Mouse (Mus musculus): Measurements from ENCODE around the gene Dzip1. TPM values are rescaled to one million over a fixed set of nuclear protein-coding genes. Genes with fewer than 3 reads are reported as not detected.
A peak's percentile ranks its signal among the peaks of the same experiment; 100 is the strongest.

Dzip1 gene
- polyA plus RNA-seq, 1 experiment: 1.5 TPM

- H3K27ac ChIP-seq (replicated peaks; ENCODE audit: low read depth, low read length): no peak overlapping the region
- H3K4me1 ChIP-seq (ENCODE audit: control insufficient read depth, insufficient read depth, insufficient read length, low read length): 0 out of 2 replicates have a peak, but pooled peaks cover 4% of the 10 kb centered on the region
- no peak overlapping the region for H3K4me3 ChIP-seq (ENCODE audit: insufficient read depth, low read depth, low read length)
Measured at GRCm38 (mm10) chr14:118934686-118935085, 9.4 kb upstream of the Dzip1 start.

- Histone ChIP-seq H3K4me3 (ENCODE audit: insufficient read depth, low read depth, low read length) (no peak overlapping the region), H3K27ac (replicated peaks; ENCODE audit: low read depth, low read length) (no peak overlapping the region), H3K4me1 (ENCODE audit: control insufficient read depth, insufficient read depth, insufficient read length, low read length) (no peaks in the 10 kb centered on the region)
Measured at GRCm38 (mm10) chr14:118932956-118933355, 7.7 kb upstream of the Dzip1 start.

GRCm38 (mm10) chr14:118931181-118931580 lies 5.9 kb upstream of the Dzip1 start:
- Histone ChIP-seq H3K4me1 (ENCODE audit: control insufficient read depth, insufficient read depth, insufficient read length, low read length) (no peaks in the 10 kb centered on the region), H3K27ac (replicated peaks; ENCODE audit: low read depth, low read length) (no peak overlapping the region), H3K4me3 (ENCODE audit: insufficient read depth, low read depth, low read length) (no peak overlapping the region)

GRCm38 (mm10) chr14:118930777-118931176 lies 5.5 kb upstream of the Dzip1 start:
- Histone ChIP-seq H3K4me1 (ENCODE audit: control insufficient read depth, insufficient read depth, insufficient read length, low read length) (no peaks in the 10 kb centered on the region), H3K4me3 (ENCODE audit: insufficient read depth, low read depth, low read length) (no peak overlapping the region), H3K27ac (replicated peaks; ENCODE audit: low read depth, low read length) (no peak overlapping the region)

GRCm38 (mm10) chr14:118929779-118930178 lies 4.5 kb upstream of the Dzip1 start:
- Histone ChIP-seq H3K4me3 (ENCODE audit: insufficient read depth, low read depth, low read length) (no peak overlapping the region), H3K4me1 (ENCODE audit: control insufficient read depth, insufficient read depth, insufficient read length, low read length) (no peaks in the 10 kb centered on the region), H3K27ac (replicated peaks; ENCODE audit: low read depth, low read length) (no peak overlapping the region)

- Histone ChIP-seq H3K27ac (replicated peaks; ENCODE audit: low read depth, low read length) (no peak overlapping the region), H3K4me1 (ENCODE audit: control insufficient read depth, insufficient read depth, insufficient read length, low read length) (no peaks in the 10 kb centered on the region), H3K4me3 (ENCODE audit: insufficient read depth, low read depth, low read length) (no peak overlapping the region)
Measured at GRCm38 (mm10) chr14:118928565-118928964, 3.3 kb upstream of the Dzip1 start.

- Histone ChIP-seq H3K4me1 (ENCODE audit: control insufficient read depth, insufficient read depth, insufficient read length, low read length) (no peaks in the 10 kb centered on the region), H3K4me3 (ENCODE audit: insufficient read depth, low read depth, low read length) (peak overlapping the region; percentile 25), H3K27ac (replicated peaks; ENCODE audit: low read depth, low read length) (no peak overlapping the region)
Measured at GRCm38 (mm10) chr14:118922667-118923184, 2.5 kb downstream of the Dzip1 start.

GRCm38 (mm10) chr14:118922251-118922650 lies 3.0 kb downstream of the Dzip1 start:
- Histone ChIP-seq H3K4me1 (ENCODE audit: control insufficient read depth, insufficient read depth, insufficient read length, low read length) (no peaks in the 10 kb centered on the region), H3K4me3 (ENCODE audit: insufficient read depth, low read depth, low read length) (peak overlapping the region; percentile 25), H3K27ac (replicated peaks; ENCODE audit: low read depth, low read length) (no peak overlapping the region)

GRCm38 (mm10) chr14:118920654-118921053 lies 4.6 kb downstream of the Dzip1 start:
- Histone ChIP-seq H3K4me1 (ENCODE audit: control insufficient read depth, insufficient read depth, insufficient read length, low read length) (no peaks in the 10 kb centered on the region), H3K27ac (replicated peaks; ENCODE audit: low read depth, low read length) (no peak overlapping the region), H3K4me3 (ENCODE audit: insufficient read depth, low read depth, low read length) (no peak overlapping the region)

GRCm38 (mm10) chr14:118919025-118919424 lies 6.2 kb downstream of the Dzip1 start:
- Histone ChIP-seq H3K4me1 (ENCODE audit: control insufficient read depth, insufficient read depth, insufficient read length, low read length) (no peaks in the 10 kb centered on the region), H3K27ac (replicated peaks; ENCODE audit: low read depth, low read length) (no peak overlapping the region), H3K4me3 (ENCODE audit: insufficient read depth, low read depth, low read length) (no peak overlapping the region)

- H3K4me3 ChIP-seq (ENCODE audit: insufficient read depth, low read depth, low read length): no peak overlapping the region
- no peaks in the 10 kb centered on the region for H3K4me1 ChIP-seq (ENCODE audit: control insufficient read depth, insufficient read depth, insufficient read length, low read length)
- H3K27ac ChIP-seq (replicated peaks; ENCODE audit: low read depth, low read length): no peak overlapping the region
Measured at GRCm38 (mm10) chr14:118913651-118914050, 11.6 kb downstream of the Dzip1 start.

- H3K4me3 ChIP-seq (ENCODE audit: insufficient read depth, low read depth, low read length): no peak overlapping the region
- H3K27ac ChIP-seq (replicated peaks; ENCODE audit: low read depth, low read length): no peak overlapping the region
- H3K4me1 ChIP-seq (ENCODE audit: control insufficient read depth, insufficient read depth, insufficient read length, low read length): no peaks in the 10 kb centered on the region
Measured at GRCm38 (mm10) chr14:118911521-118911920, 13.7 kb downstream of the Dzip1 start.

GRCm38 (mm10) chr14:118910332-118911222 lies 14.7 kb downstream of the Dzip1 start:
- H3K4me3 ChIP-seq (ENCODE audit: insufficient read depth, low read depth, low read length): peak overlapping the region; percentile 57

GRCm38 (mm10) chr14:118909872-118910271 lies 15.4 kb downstream of the Dzip1 start:
- no peak overlapping the region for H3K27ac ChIP-seq (replicated peaks; ENCODE audit: low read depth, low read length)
- no peak overlapping the region for H3K4me3 ChIP-seq (ENCODE audit: insufficient read depth, low read depth, low read length)
- H3K4me1 ChIP-seq (ENCODE audit: control insufficient read depth, insufficient read depth, insufficient read length, low read length): no peaks in the 10 kb centered on the region

More at GRCm38 (mm10) chr14:118910332-118911222, 14.7 kb downstream of the Dzip1 start:
- peak overlapping the region; percentile 38; the same call in 1 of the 2 replicates for H3K27ac ChIP-seq (replicated peaks; ENCODE audit: low read depth, low read length)
- no peaks in the 10 kb centered on the region for H3K4me1 ChIP-seq (ENCODE audit: control insufficient read depth, insufficient read depth, insufficient read length, low read length)

- no peak overlapping the region for H3K4me3 ChIP-seq (ENCODE audit: insufficient read depth, low read depth, low read length)
Measured at GRCm38 (mm10) chr14:118907592-118907991, 17.7 kb downstream of the Dzip1 start.

More at GRCm38 (mm10) chr14:118907592-118907991, 17.7 kb downstream of the Dzip1 start:
- H3K4me1 ChIP-seq (ENCODE audit: control insufficient read depth, insufficient read depth, insufficient read length, low read length): no peaks in the 10 kb centered on the region
- no peak overlapping the region for H3K27ac ChIP-seq (replicated peaks; ENCODE audit: low read depth, low read length)
